Mouse (Mus musculus) skeletal muscle tissue, adult 2 months (tissue): ENCODE results near the gene Adam1a.

Experiments
- DNase-seq: peaks from one replicate; pipeline ENCODE4 v3.0.0-alpha.2; 2012; ENCODE audit warnings: low read depth, low spot score

Adam1a gene

DNA sequence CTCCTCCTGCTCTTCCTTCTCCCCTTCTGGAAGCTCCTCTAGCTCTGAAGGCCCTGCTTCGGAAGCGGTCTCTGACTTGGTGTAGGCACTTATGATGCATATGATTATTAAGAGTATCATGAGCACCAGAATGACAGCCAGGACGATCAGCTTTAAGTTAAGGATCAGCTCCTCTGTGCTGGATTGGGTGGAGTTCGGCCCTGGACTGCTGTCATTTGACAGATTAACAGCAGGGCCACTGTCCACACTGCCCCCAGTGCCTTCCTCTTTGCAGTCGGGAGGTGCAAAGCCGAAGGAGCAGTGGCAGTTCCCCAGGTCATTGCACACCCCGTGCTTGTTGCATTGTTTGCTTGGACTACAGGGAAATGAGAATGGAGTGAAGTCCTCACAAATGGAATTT lies 44.6 kb downstream of the Adam1a start:
- no peak for DNase-seq

DNA sequence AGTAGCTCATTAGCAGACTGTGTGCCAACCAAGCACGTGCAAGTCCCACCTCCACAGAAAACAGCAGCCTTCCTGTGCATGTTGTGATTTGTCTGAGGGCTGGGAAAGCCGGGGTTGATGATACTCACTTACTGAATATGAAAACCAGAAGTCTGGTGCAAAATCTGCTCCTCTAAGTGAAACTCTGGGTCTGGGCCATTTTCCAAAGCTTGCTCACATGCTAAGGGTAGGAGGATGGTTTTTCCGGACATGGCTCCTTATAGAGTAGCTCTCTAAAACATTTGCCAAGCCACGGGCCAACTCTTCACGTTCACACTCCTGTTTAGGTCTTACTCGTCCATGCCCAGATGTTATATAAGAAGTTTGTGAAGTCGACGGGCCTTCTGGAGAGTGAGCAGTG lies 52.0 kb downstream of the Adam1a start:
- no peak for DNase-seq

DNA sequence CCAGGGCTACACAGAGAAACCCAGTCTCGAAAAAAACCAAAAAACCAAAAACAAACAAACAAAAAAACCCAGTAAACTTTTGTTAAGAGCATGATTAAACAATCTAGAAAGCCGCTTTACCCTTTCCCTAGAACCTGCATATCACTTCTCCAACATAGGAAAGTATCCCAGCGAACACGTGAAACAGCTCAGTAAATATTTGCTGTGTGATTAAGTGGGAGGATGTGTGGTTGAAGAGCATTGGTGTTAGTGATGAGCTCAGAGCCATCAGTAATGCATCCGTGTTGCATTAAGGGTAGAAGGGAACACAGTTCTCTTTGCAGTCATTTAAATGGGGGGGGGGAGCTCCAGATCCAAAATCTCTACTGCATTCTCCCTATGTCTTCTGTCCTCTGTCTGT lies 60.5 kb downstream of the Adam1a start:
- no peak for DNase-seq

DNA sequence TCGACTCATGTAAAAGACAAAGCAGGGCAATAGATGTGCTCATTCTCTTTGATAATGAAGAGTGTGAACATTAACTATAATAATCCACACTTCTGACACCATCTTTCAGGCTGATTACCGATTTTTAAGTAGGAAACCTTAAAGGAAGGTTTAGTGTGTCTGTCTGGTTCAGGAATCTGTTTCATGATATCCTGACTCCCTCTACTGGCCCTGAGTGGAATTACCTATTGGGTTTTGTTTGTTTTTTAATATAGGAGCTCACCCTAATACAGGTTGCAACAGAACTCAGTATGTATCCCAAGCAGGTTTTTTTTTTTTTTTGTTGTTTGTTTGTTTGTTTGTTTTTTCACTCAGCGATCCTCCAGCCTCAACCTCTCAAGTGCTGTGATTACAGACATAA lies 67.6 kb downstream of the Adam1a start:
- DNase-seq = peak; percentile 43

DNA sequence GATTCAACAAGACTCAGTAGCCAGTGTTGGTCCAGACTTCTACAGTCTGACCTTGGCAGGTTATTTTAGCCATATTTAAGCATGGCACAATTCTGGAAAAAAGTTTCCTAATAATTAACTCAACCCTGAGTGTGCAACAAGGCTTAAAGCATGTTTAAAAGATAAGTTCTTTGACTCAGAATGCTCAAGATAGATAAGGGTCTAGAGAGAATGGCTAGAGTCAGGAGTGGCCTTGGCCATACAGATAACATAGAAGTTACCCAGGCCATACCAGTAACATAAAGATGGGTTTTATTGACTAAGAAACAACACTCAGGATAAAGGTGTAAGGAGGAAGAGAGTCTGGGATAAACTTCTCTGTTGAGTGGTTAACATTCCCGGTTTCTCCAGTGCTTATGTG lies 69.2 kb downstream of the Adam1a start:
- no peak for DNase-seq

DNA sequence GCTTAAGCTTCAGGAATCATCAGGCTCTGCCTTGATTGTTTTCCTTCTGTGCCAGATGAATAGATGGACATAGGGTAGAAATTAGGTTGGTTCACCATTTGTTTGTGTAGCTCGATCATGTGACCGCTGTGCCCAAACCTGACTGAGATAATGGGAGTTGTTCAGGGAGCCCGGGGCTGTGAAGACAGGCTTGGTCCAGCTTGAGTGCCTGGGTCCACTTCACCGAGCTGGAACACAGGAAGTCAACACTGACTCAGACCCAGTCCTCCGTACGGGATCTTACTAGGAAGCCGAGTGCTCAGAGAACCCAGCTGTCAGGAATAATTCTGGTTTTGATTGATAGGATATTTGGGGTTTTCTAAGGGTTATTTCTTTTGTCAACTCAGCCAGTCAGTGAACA lies 70.7 kb downstream of the Adam1a start:
- no peak for DNase-seq

DNA sequence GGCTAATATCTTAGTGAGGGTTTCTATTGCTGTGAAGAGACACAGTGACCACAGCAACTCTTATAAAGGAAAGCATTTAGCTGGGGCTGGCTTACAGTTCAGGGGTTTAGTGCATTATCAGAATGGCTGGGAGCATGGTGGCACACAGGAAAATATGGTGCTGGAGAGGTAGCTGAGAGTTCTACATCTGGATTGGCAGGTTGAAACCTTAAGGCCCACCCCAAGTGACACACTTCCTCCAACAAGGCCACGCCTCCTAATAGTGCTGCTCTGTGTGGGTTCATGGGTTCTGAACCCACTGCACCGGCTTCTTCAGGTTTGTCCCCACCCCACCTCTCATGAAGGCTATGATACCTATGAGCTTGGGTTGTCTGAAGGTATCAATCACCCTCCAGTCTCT lies 72.9 kb downstream of the Adam1a start:
- DNase-seq = no peak

DNA sequence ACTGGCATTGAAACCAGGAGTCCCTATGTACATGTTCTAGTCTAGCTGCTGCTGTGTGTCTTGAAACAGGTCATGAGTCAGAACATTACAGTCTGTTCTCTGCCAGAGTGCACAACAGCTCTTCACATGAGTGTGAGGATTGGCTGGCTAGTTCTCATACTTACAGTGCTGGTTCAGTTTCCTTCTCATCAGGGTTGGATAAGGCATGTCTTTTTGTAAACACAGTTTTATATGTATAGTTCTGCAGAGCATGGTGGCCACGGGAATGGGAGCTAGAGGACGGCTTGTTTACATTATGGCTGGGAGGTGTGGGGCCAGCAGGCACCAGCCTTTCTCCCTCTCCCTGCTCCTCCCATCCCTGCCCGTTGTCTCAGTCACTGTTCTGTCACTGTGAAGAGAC lies 75.7 kb downstream of the Adam1a start:
- DNase-seq = no peak
